Mouse (Mus musculus): ENCODE measurements around the gene Col6a5.
A peak's percentile ranks its signal among the peaks of the same experiment; 100 is the strongest.
"Not testable (repeated sequence)": the region's sequence is repeated elsewhere in the genome, so short reads cannot be mapped to it uniquely, and the experiment has no call there.

Gene Col6a5

DNA sequence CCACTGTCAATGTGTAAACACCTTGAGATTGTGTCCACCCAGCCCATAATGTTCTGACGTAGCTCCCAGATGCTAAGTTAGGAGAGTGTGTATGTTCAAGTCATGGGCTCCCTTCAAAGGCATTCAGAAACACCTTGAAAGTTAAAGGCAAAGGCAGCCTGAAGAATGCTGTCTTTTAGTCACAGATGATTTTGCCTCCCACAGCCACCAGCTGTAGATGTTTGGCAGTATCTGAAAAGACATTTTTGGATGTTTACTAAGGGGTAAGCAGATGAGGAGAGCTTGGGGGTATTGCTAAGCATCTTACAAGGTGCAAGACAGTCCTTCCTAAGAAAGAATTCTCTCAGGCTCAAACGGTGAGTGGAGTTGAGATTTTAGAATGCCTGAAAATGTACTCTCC lies 50.3 kb downstream of the Col6a5 start:
- peak; percentile 76 for ATAC-seq (ENCODE audit: low TSS enrichment)

DNA sequence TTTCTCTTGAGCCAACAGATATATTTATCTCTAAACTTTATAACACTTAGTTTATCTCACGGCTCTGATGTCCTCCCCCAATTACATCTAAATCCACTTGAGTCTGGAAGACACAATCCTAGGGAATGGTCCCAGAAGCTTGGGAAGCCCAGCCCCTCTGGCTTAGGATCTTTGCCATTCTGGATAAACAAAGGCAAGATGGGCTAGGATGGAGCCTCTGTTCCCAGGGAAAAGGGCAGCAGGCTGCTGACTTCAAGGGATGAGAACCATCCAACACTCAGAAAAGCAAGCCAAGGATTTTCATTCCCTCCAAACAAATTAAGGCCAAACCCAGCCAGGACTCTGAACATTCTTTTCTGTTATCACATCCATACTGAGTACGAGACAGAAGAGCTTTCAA lies 51.1 kb downstream of the Col6a5 start:
- ATAC-seq (ENCODE audit: low TSS enrichment) = no peak

DNA sequence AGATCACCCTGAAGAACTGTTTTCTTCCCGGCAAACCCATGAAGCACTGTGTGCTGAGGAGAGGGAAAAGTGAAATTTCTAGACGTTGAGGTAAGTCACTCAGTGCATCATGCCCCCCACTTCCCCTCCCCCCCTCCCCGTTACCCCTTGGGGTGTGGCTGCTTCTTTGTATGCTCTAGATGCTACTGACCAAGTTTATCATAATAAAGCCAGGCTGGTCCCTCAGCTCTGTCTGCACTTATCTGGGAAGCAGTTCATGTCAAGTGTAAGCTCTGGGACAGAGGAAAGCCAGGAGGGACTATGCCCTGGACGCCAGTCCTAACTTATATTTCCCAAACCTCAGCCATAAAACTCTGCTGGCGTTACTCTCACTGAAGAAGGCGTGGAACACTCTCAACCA lies 53.0 kb downstream of the Col6a5 start:
- ATAC-seq (ENCODE audit: low TSS enrichment) = no peak

DNA sequence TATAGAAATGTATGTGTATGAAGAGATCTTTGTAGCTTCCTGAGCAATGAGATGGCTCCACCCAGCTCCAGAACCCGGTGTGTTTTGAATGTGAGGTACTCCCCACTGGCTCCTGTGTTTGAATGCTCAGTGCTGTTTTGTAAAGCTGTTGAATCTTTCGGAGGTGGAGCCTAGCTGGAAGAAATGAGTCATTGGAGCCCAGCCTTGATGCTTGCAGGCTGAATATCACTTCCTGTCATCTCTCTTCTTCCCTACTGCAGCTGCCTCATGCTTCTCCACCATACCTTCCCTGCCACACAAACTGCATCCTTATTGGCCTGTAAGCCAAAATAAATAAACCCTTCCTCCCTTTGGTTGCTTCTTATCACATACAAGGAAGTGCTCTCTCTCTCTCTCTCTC lies 72.9 kb downstream of the Col6a5 start:
- peak; percentile 77 for ATAC-seq (ENCODE audit: low TSS enrichment)

DNA sequence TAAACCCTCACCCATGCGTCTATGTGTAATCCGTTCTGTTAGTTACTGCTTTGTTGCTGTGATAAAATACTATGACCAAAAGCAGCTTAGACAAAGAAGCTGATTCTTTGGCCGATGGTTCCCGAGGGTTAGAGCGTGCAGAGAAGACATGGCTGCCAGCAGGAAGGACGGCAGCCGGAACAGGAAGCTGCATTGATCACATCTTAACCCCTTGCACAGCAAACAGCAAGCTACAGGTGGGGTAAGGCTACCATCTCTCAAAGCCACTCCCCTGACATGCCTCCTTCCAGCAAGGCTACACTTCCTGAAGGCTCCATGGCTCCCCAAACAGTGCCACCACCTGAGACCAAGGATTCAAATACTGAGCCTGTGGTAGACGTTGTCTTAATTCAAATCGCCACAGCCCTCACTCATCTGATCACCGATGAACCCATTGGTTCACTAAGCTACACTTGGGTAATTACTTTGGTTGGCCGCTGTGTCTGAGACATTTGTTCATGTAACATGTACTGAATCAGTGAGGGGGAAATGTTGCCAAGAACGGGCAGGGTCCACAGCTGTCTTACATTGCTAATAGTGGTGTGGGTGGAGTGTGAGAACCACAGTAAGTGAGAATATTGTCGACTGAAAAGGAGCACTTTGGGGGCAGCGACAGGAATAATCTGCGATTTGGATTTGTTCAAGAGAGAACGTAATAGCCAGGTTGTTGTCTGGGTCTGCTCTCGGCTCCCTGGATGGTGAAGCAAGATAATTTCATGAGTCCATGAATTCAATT lies 75.6 kb downstream of the Col6a5 start:
- ATAC-seq (ENCODE audit: low TSS enrichment) = no peak

DNA sequence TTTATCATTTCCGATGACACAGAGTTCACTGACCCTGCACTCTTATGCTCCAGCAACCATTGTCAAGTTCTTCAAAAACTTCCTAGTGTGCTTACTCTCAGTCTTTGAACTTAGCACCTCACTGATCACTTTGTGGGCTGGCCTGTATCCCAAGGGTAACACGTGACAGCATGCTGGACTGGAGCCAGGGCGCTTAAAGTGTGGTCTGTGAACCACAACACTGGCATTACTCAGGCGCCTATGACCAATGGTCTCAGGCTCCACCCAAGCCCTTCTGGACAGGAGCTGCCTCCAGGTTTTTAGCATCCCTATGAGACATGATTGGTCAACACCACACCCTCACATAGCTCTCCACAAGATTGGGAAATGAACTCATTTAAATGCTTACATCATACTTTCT lies 79.7 kb downstream of the Col6a5 start:
- no peak for ATAC-seq (ENCODE audit: low TSS enrichment)

DNA sequence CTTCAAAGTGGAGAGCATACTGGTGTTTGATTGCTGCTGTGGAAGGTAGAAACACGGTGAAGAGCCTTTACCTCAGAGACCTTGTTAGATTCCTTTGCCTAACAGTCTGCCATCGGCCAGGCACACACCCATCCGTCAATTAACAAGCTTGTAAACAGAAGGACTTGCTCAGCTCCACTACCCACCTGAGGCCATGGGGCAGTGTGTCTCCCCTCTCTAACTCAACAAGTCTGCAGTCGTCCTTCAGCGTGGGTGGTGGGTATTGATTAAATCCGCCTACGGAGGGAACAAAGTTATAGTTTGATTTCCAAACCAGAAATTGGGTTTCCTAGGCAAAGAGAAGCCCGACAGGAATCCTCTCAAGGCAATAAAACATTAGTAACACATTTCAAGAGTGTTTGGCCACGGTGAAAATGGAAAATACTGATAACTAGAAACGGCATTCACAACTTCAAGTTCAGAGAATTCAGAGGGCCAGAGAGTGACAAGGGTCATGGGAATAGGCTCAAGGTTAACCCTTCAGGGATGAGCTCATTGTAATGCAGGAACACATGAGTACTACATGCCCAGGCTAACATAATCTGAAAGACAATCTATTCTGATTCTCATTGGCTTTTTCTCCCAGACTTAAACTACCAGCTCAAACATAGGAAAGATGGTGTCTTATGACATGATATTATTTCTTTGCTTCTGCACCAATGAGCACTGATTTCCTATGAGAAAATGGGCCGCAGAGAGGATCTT lies 81.9 kb downstream of the Col6a5 start:
- no peak for ATAC-seq (ENCODE audit: low TSS enrichment)

DNA sequence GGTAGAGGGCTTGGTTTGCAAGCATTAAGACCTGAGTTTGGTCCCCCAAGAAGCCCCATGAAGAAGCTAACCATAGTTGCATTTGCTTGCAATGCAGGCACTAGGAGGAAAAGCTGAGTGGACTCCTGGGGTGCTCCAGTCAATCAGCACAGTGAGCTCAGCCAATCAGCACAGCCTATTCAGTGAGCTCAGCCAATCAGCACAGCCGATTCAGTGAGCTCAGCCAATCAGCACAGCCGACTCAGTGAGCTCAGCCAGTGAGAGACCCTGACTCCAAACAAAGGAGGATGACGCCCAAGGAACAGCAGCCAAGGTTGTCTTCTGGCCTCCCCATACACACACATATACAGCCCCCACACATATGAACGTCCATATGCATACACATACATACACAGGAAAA lies 84.3 kb downstream of the Col6a5 start:
- no peak for ATAC-seq (ENCODE audit: low TSS enrichment)

DNA sequence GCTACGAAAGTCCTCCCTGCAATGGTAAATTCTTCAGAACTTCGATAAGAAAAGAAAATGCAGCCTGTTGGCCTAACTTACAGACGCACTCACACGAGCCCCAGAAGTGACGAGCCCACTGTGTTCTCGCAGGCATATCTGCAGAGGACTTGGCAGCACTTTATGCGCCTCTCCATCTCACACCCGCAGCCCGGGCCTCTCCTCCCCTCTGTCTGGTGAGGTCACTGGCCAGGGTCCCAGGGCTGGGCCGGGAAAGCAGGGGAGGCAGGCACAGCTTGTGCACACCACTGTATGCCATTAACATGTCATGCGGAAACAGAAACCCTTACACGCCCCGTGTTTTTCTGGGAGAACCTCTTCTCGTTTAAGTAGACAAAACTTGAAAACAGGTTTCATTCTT lies 88.8 kb downstream of the Col6a5 start:
- ATAC-seq (ENCODE audit: low TSS enrichment) = no peak

DNA sequence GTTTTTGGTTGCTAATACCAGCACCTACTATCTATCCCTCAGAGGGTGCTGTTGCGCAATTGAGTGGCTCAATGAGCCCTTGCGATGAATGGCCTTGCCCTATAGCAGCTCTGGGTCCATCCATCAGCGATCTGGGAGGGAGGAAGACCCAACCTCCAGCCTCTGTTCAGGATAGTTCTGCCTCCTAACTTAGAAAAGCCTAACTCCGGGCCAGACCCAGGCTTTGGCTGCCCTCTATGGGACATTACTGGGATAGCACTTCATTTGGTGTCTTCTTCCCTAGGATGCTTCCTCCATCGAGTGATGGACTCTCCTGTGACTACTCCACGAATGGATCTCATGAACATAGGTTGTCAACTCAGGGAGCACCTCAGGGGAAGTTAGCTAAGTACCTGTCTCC lies 102.7 kb downstream of the Col6a5 start:
- peak; percentile 77 for ATAC-seq (ENCODE audit: low TSS enrichment)

DNA sequence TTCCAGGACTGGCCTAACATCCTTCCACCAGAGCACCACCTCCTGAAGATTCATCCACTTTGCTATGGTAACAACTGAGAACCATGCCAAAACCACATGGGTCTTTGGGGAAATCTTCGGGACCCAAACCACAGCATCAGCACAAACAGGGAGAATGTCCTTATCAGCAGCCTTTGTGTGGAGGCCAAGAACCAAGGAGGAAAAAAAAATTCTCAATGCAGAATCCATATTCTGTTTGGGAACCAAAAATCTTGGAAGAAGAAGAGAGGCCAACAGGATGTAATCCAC lies 107.7 kb downstream of the Col6a5 start:
- no peak for ATAC-seq (ENCODE audit: low TSS enrichment)

DNA sequence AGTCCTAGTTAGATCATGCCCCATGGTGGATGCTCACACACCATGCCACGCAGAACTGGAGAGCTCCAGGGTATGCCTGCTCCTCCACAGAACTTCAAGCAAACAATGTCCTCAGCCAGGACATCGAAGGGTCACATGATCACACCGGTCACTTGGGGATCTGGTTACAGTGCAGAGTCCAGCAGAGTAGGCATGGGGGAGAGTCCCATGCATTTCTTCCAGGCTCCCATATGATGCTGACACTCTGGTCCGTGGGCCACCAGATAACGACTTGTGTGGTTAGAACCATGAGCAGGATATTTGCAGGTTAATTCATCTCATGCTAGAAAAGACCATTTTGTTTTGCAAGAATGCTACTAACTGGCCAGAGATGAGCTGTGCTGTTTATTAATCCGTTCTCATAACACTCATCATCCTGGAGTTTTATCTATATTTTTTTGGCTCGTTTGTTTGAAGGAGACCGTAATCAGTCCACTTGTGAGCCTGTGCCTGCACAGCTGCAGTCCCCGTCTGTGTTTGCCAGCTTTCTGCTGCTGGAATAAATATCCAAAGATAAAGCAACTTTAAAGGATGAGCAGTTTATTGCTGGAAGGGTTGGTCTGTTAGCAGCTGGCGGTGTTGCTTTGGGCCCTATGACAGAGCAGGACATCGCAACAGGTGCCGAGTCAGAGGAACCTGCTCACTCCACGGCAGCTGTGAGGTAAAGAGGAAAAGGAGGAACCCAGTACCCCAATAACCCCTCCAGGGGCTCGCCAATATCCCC lies 108.2 kb downstream of the Col6a5 start:
- ATAC-seq (ENCODE audit: low TSS enrichment) = peak; percentile 52; the same call in 1 of the 2 replicates

DNA sequence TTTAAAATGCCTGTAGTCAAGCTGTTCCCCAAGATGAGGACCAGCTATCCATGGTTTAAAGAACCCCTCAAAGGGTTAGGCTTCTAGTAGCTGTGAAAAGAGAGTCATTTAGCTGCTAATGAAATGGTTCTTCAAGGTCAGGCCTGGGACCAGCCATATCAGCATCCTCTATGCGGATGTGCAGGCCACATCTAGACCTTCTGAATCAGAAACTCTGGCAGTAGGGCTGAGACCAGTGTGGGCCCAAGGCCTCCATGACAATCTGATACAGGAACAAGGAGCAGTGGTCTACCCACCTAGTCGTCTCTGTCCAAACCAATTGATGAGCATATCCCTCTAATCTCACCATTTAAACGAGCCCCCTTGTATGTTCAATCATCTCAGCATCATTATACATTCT lies 109.4 kb downstream of the Col6a5 start:
- ATAC-seq (ENCODE audit: low TSS enrichment) = no peak

DNA sequence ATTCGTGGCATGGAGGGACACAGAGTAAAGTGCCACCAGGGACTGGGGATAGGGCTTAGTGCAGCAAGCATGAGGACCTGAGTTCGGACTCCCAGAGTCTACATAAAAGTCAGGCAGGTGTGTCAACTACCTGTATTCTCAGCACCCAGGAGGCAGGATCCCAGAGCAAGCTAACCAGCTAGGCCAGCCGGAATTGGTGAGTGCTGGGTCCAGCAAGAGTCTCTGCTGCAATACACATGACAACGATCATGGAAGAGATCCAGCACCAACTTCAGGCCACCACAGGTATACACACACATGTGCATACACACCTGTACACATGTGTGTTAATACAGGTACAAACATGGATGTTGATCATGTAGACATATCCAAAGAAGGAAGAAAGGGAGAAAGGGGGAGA lies 112.0 kb downstream of the Col6a5 start:
- ATAC-seq (ENCODE audit: low TSS enrichment) = no peak

DNA sequence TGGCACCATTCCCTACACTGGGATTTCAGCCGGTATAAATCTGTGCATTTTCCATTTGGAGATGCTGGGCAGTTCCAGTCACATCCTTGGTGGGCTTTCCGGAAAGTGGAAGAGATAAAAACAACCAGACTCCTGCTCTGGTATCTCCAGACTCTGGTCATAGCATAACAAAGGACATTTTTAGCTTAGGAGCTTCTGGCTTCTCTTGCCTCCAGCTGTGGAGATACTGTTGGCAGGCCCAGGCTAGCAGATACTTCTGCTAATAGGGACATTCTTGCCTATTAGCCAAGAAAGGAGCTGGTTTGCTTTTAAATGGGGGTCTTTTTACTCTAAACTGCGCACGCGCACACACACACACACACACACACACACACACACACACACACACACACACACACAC lies 113.2 kb downstream of the Col6a5 start:
- no peak for ATAC-seq (ENCODE audit: low TSS enrichment)

DNA sequence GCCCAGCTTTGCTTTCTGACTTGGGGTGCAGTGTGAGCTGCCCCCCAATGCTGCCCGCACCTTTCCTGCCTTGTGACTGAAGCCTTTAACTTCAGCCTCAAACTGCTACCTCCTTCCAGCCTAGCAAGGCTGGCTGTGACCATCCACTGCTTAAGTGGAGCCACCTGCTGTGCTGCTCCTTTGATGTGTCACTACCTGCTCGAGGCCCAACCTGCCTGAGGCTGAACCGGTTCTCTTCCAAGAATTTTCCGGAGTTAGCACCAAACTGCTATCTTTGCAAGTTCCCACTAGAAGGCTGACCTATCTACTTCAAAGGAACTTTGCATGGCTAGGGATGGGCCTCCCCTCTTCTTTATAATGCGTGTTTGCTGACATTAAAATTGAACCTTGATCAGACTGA lies 119.1 kb downstream of the Col6a5 start:
- ATAC-seq (ENCODE audit: low TSS enrichment) = not testable (repeated sequence)

DNA sequence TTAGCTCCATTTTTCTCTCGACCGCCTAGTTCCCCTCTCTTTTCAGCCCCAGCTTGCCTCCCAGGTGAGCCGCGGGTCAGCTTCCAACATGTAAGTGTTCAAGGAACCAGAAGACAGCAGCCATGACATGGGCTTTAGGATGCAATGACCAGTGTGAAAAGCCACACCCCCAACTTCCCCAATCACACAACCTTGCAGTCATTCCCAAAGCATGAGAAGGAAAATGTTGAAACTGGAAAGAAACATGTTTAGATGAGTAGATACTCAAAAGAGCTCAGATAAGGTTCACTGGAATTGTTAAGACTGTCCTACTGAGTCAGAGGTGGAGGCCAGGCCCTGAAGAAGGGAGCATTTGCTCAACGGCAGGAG lies 121.3 kb downstream of the Col6a5 start:
- no peak for ATAC-seq (ENCODE audit: low TSS enrichment)

DNA sequence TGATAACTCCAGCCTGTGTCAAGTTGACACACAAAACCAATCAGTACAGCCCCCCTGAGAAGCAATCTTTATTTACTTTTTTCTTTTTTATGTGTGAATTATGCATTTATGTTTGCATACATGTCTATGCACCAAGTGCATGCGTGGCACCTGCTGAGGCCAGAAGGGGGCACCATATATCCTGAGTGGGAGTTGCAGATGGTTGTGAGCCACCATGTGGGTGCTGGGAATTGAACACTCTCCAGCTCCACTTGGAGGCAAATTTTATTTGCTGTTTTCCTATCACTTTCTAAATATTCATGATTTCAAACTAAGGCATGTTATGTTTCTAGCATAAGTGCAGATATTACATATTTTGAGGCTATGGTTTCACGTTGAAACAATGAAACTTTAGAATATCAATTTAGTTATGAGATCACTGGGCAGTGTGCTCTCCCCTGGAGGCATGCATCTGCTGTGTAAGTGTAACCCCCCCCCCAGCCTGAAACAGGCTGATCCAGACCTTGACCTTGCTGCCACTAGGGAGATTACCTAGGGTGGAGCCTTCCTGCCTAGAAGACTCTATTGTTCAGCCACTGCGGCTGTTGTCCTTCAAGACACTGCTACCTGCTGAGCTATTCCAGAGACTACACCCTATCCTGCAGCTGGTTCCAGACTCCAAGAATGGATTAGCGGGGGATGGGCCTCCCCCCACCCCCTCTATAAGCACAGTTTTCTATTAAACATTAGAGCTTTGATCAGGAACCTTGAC lies 121.9 kb downstream of the Col6a5 start:
- no peak for ATAC-seq (ENCODE audit: low TSS enrichment)

DNA sequence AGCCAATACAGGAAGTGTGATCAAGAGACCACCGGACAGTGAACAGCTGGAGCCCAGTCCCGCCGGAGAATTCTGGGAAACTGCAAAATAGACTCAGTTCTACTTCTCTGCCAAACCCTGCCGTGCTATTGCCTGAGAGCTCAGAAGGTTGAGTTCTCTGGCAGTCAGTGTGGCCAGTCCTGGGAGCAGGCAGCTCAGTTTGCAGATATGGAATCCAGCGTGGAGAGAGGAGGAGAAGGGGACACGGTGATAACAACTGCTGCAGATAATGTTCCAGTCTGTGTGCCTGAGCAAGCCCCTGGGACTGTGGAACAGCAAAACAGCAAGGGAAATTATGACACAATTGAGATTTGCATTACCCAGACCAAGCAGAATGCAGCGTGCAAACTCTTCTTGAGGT lies 124.9 kb downstream of the Col6a5 start:
- no peak for ATAC-seq (ENCODE audit: low TSS enrichment)

DNA sequence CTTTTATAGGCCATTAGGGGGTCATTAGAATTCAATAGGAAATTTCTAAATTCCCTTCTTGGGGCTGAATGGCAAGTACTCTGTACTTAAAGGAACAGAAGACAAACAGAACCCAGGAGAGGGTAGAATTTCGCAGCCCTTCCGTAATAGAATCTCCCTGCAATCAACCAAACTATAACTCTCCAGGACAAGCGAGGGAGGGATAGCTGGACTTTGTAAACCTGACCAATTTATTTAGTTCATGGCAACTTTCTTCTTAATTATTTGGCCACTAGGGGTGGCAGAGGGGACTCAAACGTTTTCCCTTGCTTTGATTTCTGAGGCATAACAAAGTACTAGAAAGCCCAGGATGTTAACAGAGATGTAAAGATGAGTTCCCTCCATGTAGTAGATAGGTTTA lies 125.6 kb downstream of the Col6a5 start:
- ATAC-seq (ENCODE audit: low TSS enrichment) = no peak

DNA sequence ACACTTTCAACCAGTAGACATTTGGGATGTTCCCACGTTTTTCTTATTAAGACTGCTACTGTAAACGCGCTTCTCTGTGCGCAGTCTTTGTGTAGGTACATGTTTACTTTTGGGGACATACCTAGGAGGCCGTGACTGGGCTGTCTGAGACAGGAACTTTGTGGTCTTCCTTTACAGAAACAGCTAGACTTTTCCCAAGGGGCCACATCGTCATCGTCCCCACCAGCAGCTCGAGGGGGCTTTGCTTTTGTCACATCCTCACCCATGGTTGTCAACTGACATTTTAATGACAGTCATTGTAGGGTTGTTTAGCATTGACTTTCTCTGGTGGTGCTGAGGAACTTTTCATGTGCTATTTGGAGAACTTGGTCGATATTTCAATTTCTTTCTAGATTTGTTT lies 129.2 kb downstream of the Col6a5 start:
- no peak for ATAC-seq (ENCODE audit: low TSS enrichment)

DNA sequence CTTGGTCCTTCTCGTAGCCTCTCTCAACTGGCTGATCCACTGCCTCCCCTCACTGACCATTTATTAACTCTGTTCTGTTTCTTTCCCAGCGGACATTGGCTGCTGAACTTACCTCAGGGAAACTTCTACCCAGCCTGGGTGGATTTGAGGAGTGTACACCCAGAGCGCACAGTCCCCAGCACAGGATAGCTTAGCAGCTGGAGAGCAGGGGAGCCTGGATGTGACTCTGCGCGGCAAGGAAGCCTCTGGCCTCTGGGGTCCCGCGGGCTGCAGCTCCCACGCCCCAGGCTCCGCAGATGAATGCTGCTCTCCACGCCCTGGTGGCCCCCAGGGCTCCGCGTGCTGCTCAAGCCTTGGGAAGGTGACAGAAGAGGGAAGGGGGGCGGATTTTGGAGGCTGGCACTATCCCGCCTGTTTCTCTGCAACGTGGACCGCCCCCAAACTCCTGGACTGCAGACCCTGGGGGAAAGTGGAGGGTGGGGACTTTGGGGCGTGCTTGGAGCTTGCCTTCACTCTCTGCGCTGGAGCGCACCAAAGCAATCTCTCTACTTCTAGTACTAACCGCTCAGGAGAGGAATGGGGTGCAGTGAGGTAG lies 132.6 kb downstream of the Col6a5 start, which contains the start of gene Col6a6:
Gene Col6a6 (minus strand): TSS at position 370 of the 595 bp plus-strand sequence.
- no peak for ATAC-seq (ENCODE audit: low TSS enrichment)

Data from frontal cortex, adult (tissue).